Mouse (Mus musculus) intestine, embryonic 14.5 days (tissue): Measurements from ENCODE around the gene BC035947. TPM values are rescaled to one million over a fixed set of nuclear protein-coding genes. Genes with fewer than 3 reads are reported as not detected.
"Not testable (repeated sequence)": the region's sequence is repeated elsewhere in the genome, so short reads cannot be mapped to it uniquely, and the experiment has no call there.

Experiments
- ATAC-seq: fragments of 200-750 bp; cut with Nextera tagmentation; replicated peaks from 2 replicates; pipeline ENCODE4 v1.8.0; 2017; ENCODE audit warnings: low read depth, moderate number of reproducible peaks, moderate TSS enrichment, moderate library complexity; ENCODE audit not compliant: low FRiP score, low TSS enrichment
- DNase-seq: peaks from one replicate; pipeline ENCODE4 v3.0.0-alpha.2; 2018; ENCODE audit warnings: low spot score
- H3K27ac ChIP-seq: fragments of 300-500 bp; sonication (generic); 2 replicates; pipeline ENCODE4 v1.5.1; 2014; ENCODE audit warnings: low read depth, mild to moderate bottlenecking, control low read depth
- H3K27me3 ChIP-seq: fragments of 300-500 bp; sonication (generic); replicated peaks from 2 replicates; pipeline ENCODE4 v1.6.1; 2014; ENCODE audit warnings: low read length, control low read depth; ENCODE audit not compliant: control insufficient read depth, insufficient read depth
- H3K36me3 ChIP-seq: fragments of 300-500 bp; sonication (generic); 2 replicates; pipeline ENCODE4 v1.6.1; 2014; ENCODE audit warnings: low read length, control low read depth; ENCODE audit not compliant: control insufficient read depth, insufficient read depth
- H3K4me1 ChIP-seq: fragments of 300-500 bp; sonication (generic); replicated peaks from 2 replicates; pipeline ENCODE4 v1.6.1; 2014; ENCODE audit warnings: low read length, control low read depth, mixed read lengths; ENCODE audit not compliant: control insufficient read depth, insufficient read depth
- H3K4me2 ChIP-seq: fragments of 300-500 bp; sonication (generic); 2 replicates; pipeline ENCODE4 v1.6.1; 2014; ENCODE audit warnings: low read length
- H3K4me3 ChIP-seq: fragments of 300-500 bp; sonication (generic); 2 replicates; pipeline ENCODE4 v1.5.1; 2014; ENCODE audit warnings: low read depth, low read length, control low read depth, mixed read lengths
- H3K9ac ChIP-seq: fragments of 300-500 bp; sonication (generic); 2 replicates; pipeline ENCODE4 v1.6.1; 2014; ENCODE audit warnings: mild to moderate bottlenecking, low read length
- H3K9me3 ChIP-seq: fragments of 300-500 bp; sonication (generic); 2 replicates; pipeline ENCODE4 v1.6.1; 2016; ENCODE audit warnings: low read length, control low read depth; ENCODE audit not compliant: control insufficient read depth
- WGBS: fragments of 180-500 bp; shearing (Covaris S2); extraction: QIAGEN DNeasy Blood & Tissue Kit; methylation state at CpG from one replicate; pipeline ENCODE4 v1.1.7; 2014; 5-methylcytosine and 5-hydroxymethylcytosine counted together
- polyA plus RNA-seq: library from polyadenylated mRNA; unstranded; fragments of >200 nt; fragmentation: Nextera tagmentation; extraction: Ambion mirVana; gene quantifications from 2 replicates; pipeline ENCODE4 v1.2.1, GENCODE M21; 2014

Gene BC035947
- 0.16 TPM in 1 of 2 replicates, not detected in the other for polyA plus RNA-seq

GRCm38 (mm10) chr1:78511621-78512160 is at the start of gene BC035947:
Gene BC035947, minus strand, starts transcription at chr1:78512158.
- ATAC-seq (no peak), DNase-seq (peak; percentile 71)
- WGBS = 4% methylated on average over 25 of the region's 25 CpGs
- Histone ChIP-seq H3K4me3 (peak within 1 kb of the TSS; percentile 20; the same call in 1 of the 2 replicates), H3K27me3 (peaks cover 8% of the 10 kb centered on the region; the same call in 1 of the 2 replicates), H3K9me3 (no peaks in the 10 kb centered on the region), H3K4me2 (peak within 1 kb of the TSS; percentile 52), H3K27ac (no peak within 1 kb of the TSS), H3K9ac (0 out of 2 replicates have a peak within 1 kb of the TSS, but pooled peaks have one; percentile 25), H3K36me3 (no peaks in the 10 kb centered on the region), H3K4me1 (0 out of 2 replicates have a peak, but pooled peaks cover 3% of the 10 kb centered on the region)

- Histone ChIP-seq H3K9ac (no peak overlapping the region), H3K27me3 (no peaks in the 10 kb centered on the region), H3K27ac (no peak overlapping the region), H3K4me1 (no peaks in the 10 kb centered on the region), H3K9me3 (peaks cover 5% of the 10 kb centered on the region; the same call in 1 of the 2 replicates), H3K4me2 (no peak overlapping the region), H3K36me3 (no peaks in the 10 kb centered on the region), H3K4me3 (no peak overlapping the region)
- WGBS = 60% methylated on average over 8 of the region's 8 CpGs
- ATAC-seq = no peak
- DNase-seq = no peak
Measured at GRCm38 (mm10) chr1:78554012-78554666, 42.2 kb upstream of the BC035947 start.

- no peaks in the 10 kb centered on the region for H3K9me3 ChIP-seq
- no peaks in the 10 kb centered on the region for H3K4me1 ChIP-seq
- no peak overlapping the region for H3K4me3 ChIP-seq
- WGBS = 48% methylated on average over 6 of the region's 6 CpGs
- H3K9ac ChIP-seq = no peak overlapping the region
- H3K4me2 ChIP-seq = no peak overlapping the region
- no peaks in the 10 kb centered on the region for H3K36me3 ChIP-seq
- DNase-seq (no peak), ATAC-seq (no peak)
- no peak overlapping the region for H3K27ac ChIP-seq
- no peaks in the 10 kb centered on the region for H3K27me3 ChIP-seq
Measured at GRCm38 (mm10) chr1:78548961-78549360, 37.0 kb upstream of the BC035947 start.

GRCm38 (mm10) chr1:78546258-78546657 is 34.3 kb upstream of the BC035947 start:
- ATAC-seq (no peak), DNase-seq (no peak)
- H3K9ac ChIP-seq = no peak overlapping the region
- 71% methylated on average over 9 of the region's 9 CpGs for WGBS
- H3K4me1 ChIP-seq = no peaks in the 10 kb centered on the region
- H3K36me3 ChIP-seq = no peaks in the 10 kb centered on the region
- H3K9me3 ChIP-seq = no peaks in the 10 kb centered on the region
- no peaks in the 10 kb centered on the region for H3K27me3 ChIP-seq
- H3K4me2 ChIP-seq = no peak overlapping the region
- no peak overlapping the region for H3K27ac ChIP-seq
- no peak overlapping the region for H3K4me3 ChIP-seq

GRCm38 (mm10) chr1:78543631-78544030 is 31.7 kb upstream of the BC035947 start:
- H3K27me3 ChIP-seq, ATAC-seq, H3K27ac ChIP-seq, H3K9ac ChIP-seq, H3K4me2 ChIP-seq, H3K9me3 ChIP-seq, H3K4me3 ChIP-seq, H3K4me1 ChIP-seq, DNase-seq, H3K36me3 ChIP-seq: not testable (repeated sequence)
- 85% methylated on average over 1 of the region's 1 CpGs for whole genome bisulfite sequencing

GRCm38 (mm10) chr1:78539166-78539565 is 27.2 kb upstream of the BC035947 start:
- Histone ChIP-seq H3K9me3 (no peaks in the 10 kb centered on the region), H3K27ac (no peak overlapping the region), H3K4me2 (no peak overlapping the region), H3K27me3 (no peaks in the 10 kb centered on the region), H3K9ac (no peak overlapping the region), H3K4me1 (no peaks in the 10 kb centered on the region), H3K36me3 (no peaks in the 10 kb centered on the region), H3K4me3 (no peak overlapping the region)
- 70% methylated on average over 6 of the region's 6 CpGs for WGBS
- DNase-seq (no peak), ATAC-seq (no peak)

GRCm38 (mm10) chr1:78538396-78538795 is 26.4 kb upstream of the BC035947 start:
- Histone ChIP-seq H3K4me1 (no peaks in the 10 kb centered on the region), H3K27ac (no peak overlapping the region), H3K36me3 (no peaks in the 10 kb centered on the region), H3K27me3 (no peaks in the 10 kb centered on the region), H3K4me2 (no peak overlapping the region), H3K4me3 (no peak overlapping the region), H3K9ac (no peak overlapping the region), H3K9me3 (no peaks in the 10 kb centered on the region)
- WGBS = 60% methylated on average over 5 of the region's 5 CpGs
- no peak for ATAC-seq
- DNase-seq = no peak

GRCm38 (mm10) chr1:78537494-78538010 is 25.6 kb upstream of the BC035947 start:
- Histone ChIP-seq H3K4me2 (peak overlapping the region; percentile 49), H3K36me3 (no peaks in the 10 kb centered on the region), H3K4me1 (no peaks in the 10 kb centered on the region), H3K27me3 (no peaks in the 10 kb centered on the region), H3K27ac (no peak overlapping the region), H3K9me3 (no peaks in the 10 kb centered on the region), H3K9ac (no peak overlapping the region), H3K4me3 (peak overlapping the region; percentile 29)
- 0 out of 2 replicates have a peak, but pooled peaks have one; percentile 45 for ATAC-seq
- peak; percentile 52 for DNase-seq
- 40% methylated on average over 16 of the region's 16 CpGs for WGBS
